Mouse (Mus musculus): Measurements from ENCODE around the gene Tnfsf15. TPM values are rescaled to one million over a fixed set of nuclear protein-coding genes. Genes with fewer than 3 reads are reported as not detected.

The Tnfsf15 gene
- polyA plus RNA-seq, 1 experiment: 0.06 TPM

DNA sequence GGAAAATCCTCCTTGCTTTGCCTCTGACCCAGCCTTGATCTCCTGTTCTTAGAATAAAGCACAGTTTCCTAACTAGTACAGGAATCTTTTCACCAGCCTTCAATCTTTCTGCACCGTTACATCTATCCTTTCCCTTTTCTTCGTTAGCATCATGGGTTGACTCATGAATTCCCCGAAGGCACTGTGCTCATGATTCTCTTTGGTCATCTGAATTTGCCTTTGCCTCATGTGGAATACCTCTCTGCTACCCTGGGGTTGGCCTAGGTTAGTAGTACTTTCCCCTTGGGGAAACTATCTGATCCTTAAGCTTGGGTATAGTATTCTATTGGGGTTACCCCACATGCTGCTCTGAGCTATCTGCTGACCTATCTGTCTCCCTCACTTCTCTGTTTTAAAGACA lies 15.0 kb upstream of the Tnfsf15 start:
- TF ChIP-seq FOSL1 (IDR thresholded peaks at IDR 0.05; ENCODE audit: insufficient read depth, low read length, poor library complexity, severe bottlenecking) (no peak), MYOD1 (IDR thresholded peaks at IDR 0.05; ENCODE audit: control insufficient read depth, insufficient read length, low read depth) (no peak), MAX (IDR thresholded peaks at IDR 0.05) (no peak), MYOG (IDR thresholded peaks at IDR 0.05; ENCODE audit: control insufficient read depth, extremely low read depth, insufficient read length) (no peak), CTCF (IDR thresholded peaks at IDR 0.05; ENCODE audit: control insufficient read depth, insufficient read depth, insufficient read length) (no peak), USF1 (IDR thresholded peaks at IDR 0.05; ENCODE audit: low read depth) (no peak), CEBPB (IDR thresholded peaks at IDR 0.05; ENCODE audit: low read depth) (no peak)

DNA sequence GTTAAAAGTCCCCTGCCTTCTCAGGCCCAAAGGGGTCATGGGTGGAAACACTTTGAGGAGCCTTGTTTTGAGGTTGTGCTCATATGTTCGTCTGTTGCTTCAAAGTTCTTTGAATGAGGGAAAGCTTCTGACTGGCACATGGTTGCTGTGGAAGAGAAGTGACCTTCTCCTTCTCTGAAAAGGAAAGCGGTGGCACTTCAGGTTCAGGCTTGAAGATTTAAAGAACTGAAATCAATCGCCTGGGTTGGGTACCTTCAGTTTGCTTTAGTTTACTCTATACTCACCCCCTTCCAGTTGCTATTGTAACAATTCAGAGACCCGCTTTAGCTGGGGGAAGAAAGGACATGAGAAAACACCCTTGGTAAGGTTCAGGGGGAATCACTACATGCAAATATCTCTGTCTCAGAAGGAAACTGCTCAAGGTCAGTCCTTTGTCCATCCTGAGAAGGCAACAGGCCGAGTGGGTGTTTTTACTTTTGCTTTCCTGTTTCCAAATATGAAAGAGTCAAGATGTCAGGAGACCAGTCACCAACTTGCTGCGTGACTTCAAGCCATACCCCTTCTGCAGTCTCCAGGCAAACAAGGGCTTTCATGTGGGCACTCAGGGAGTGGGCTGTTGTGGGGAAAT lies 12.7 kb upstream of the Tnfsf15 start:
- Histone ChIP-seq H3K79me2 (ENCODE audit: control insufficient read depth, insufficient read depth) (no peaks in the 10 kb centered on the region), H3K79me3 (ENCODE audit: low read depth) (no peaks in the 10 kb centered on the region), H3ac (ENCODE audit: control insufficient read depth, insufficient read length, low read depth) (no peak overlapping the region), H3K27me3 (ENCODE audit: control insufficient read depth, insufficient read depth, insufficient read length) (no peaks in the 10 kb centered on the region), H3K36me3 (ENCODE audit: control insufficient read depth, insufficient read depth) (no peaks in the 10 kb centered on the region), H3K4me3 (ENCODE audit: insufficient read depth, poor library complexity, severe bottlenecking) (no peak overlapping the region)
- TF ChIP-seq CTCF (IDR thresholded peaks at IDR 0.05; ENCODE audit: control insufficient read depth, insufficient read depth, insufficient read length) (no peak), MYOG (IDR thresholded peaks at IDR 0.05; ENCODE audit: control insufficient read depth, extremely low read depth, insufficient read length) (no peak), MYOD1 (IDR thresholded peaks at IDR 0.05; ENCODE audit: control insufficient read depth, insufficient read length, low read depth) (no peak), MAX (IDR thresholded peaks at IDR 0.05) (no peak)

More for the DNA sequence above, 15.0 kb upstream of the Tnfsf15 start:
- Histone ChIP-seq H3K4me3 (ENCODE audit: insufficient read depth, poor library complexity, severe bottlenecking) (no peak overlapping the region), H3K27me3 (ENCODE audit: control insufficient read depth, insufficient read depth, insufficient read length) (no peaks in the 10 kb centered on the region), H3K79me2 (ENCODE audit: control insufficient read depth, insufficient read depth) (no peaks in the 10 kb centered on the region), H3K36me3 (ENCODE audit: control insufficient read depth, insufficient read depth) (no peaks in the 10 kb centered on the region), H3K79me3 (ENCODE audit: low read depth) (no peaks in the 10 kb centered on the region), H3ac (ENCODE audit: control insufficient read depth, insufficient read length, low read depth) (no peak overlapping the region)

DNA sequence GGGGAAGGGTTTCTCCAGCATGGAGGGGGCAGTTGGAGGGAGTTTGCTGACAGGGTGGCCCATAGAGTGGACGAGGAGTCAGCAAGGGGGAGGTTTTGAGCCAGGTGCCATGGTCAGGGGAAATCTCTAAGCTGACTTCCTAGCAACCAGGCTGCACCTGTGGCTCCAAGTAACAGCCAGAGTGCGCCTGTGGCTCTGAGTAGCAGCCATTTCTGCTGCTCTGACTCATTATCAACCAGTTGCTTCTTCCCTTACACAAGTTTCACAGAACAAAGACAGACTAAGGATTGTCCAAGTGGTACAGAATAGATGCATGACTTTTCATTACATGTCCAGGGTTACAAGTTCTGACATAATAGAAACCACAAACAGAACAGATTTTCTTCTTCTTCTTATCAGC lies 11.2 kb upstream of the Tnfsf15 start:
- no peak overlapping the region for H3K4me3 ChIP-seq (ENCODE audit: insufficient read depth, poor library complexity, severe bottlenecking)
- H3K79me2 ChIP-seq (ENCODE audit: control insufficient read depth, insufficient read depth): no peaks in the 10 kb centered on the region
- no peaks in the 10 kb centered on the region for H3K79me3 ChIP-seq (ENCODE audit: low read depth)
- H3K27me3 ChIP-seq (ENCODE audit: control insufficient read depth, insufficient read depth, insufficient read length): no peaks in the 10 kb centered on the region
- no peak for TF ChIP-seq CTCF (IDR thresholded peaks at IDR 0.05; ENCODE audit: control insufficient read depth, insufficient read depth, insufficient read length)
- peak; percentile 82 for TF ChIP-seq MYOD1 (IDR thresholded peaks at IDR 0.05; ENCODE audit: control insufficient read depth, insufficient read length, low read depth)
- no peaks in the 10 kb centered on the region for H3K36me3 ChIP-seq (ENCODE audit: control insufficient read depth, insufficient read depth)
- H3ac ChIP-seq (ENCODE audit: control insufficient read depth, insufficient read length, low read depth): no peak overlapping the region

DNA sequence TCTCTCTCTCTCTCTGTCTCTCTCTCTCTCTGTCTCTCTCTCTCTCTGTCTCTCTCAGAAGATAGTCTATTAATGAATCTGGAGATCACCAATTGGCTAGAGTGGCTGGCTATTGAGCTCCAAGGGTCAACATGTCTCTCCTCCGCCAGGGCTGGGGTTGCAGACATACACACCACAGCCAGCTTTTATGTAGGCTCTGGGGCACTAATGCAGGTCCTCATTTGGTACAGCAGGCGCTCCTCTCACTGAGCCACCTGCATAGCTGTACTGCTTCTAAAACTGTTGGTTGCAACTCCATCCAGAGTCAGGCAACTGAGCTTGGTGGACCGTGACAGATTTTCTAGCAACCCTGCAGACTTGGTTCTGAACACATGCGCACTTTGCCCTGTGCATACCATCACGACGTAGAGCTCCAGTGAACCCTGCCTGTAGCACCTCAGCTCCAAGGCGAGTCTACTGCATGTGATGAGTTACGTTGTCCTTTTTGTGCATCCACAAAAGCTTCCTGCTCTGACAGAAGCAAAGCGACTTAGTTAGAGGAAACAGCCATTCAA lies 9.6 kb upstream of the Tnfsf15 start:
- Histone ChIP-seq H3K36me3 (ENCODE audit: control insufficient read depth, insufficient read depth) (no peaks in the 10 kb centered on the region), H3K27me3 (ENCODE audit: control insufficient read depth, insufficient read depth, insufficient read length) (no peaks in the 10 kb centered on the region), H3K4me3 (ENCODE audit: insufficient read depth, poor library complexity, severe bottlenecking) (no peak overlapping the region), H3K79me3 (ENCODE audit: low read depth) (no peaks in the 10 kb centered on the region), H3ac (ENCODE audit: control insufficient read depth, insufficient read length, low read depth) (no peak overlapping the region), H3K79me2 (ENCODE audit: control insufficient read depth, insufficient read depth) (no peaks in the 10 kb centered on the region)
- no peak for TF ChIP-seq CTCF (IDR thresholded peaks at IDR 0.05; ENCODE audit: control insufficient read depth, insufficient read depth, insufficient read length)

DNA sequence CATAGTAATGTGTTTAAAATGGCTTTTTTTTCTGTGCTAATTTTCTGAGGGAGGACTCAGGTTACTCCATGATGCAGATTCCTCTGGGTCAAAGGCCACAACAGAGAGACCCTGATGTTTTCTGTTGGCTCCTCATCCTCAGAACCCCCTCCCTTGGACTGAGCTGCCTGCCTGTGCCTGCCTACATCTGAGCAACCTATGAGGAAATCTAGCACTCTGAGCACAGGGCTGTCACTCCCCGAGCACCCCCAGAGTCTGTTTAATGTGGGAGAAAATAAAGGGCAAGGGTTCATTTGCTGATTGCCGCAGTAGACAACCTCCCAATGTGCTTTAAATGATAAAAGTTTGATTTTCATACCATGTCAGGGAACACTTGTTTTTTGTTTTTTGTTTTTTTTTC lies 8.9 kb upstream of the Tnfsf15 start:
- Histone ChIP-seq H3ac (ENCODE audit: control insufficient read depth, insufficient read length, low read depth) (no peak overlapping the region), H3K4me3 (ENCODE audit: insufficient read depth, poor library complexity, severe bottlenecking) (no peak overlapping the region), H3K27me3 (ENCODE audit: control insufficient read depth, insufficient read depth, insufficient read length) (no peaks in the 10 kb centered on the region), H3K79me3 (ENCODE audit: low read depth) (no peaks in the 10 kb centered on the region), H3K79me2 (ENCODE audit: control insufficient read depth, insufficient read depth) (no peaks in the 10 kb centered on the region), H3K36me3 (ENCODE audit: control insufficient read depth, insufficient read depth) (no peaks in the 10 kb centered on the region)
- TF ChIP-seq CEBPB (IDR thresholded peaks at IDR 0.05; ENCODE audit: low read depth) (no peak), MYOG (IDR thresholded peaks at IDR 0.05; ENCODE audit: control insufficient read depth, extremely low read depth, insufficient read length) (no peak), CTCF (IDR thresholded peaks at IDR 0.05; ENCODE audit: control insufficient read depth, insufficient read depth, insufficient read length) (no peak), USF1 (IDR thresholded peaks at IDR 0.05; ENCODE audit: low read depth) (no peak), FOSL1 (IDR thresholded peaks at IDR 0.05; ENCODE audit: insufficient read depth, low read length, poor library complexity, severe bottlenecking) (no peak), MYOD1 (IDR thresholded peaks at IDR 0.05; ENCODE audit: control insufficient read depth, insufficient read length, low read depth) (no peak), MAX (IDR thresholded peaks at IDR 0.05) (no peak)

DNA sequence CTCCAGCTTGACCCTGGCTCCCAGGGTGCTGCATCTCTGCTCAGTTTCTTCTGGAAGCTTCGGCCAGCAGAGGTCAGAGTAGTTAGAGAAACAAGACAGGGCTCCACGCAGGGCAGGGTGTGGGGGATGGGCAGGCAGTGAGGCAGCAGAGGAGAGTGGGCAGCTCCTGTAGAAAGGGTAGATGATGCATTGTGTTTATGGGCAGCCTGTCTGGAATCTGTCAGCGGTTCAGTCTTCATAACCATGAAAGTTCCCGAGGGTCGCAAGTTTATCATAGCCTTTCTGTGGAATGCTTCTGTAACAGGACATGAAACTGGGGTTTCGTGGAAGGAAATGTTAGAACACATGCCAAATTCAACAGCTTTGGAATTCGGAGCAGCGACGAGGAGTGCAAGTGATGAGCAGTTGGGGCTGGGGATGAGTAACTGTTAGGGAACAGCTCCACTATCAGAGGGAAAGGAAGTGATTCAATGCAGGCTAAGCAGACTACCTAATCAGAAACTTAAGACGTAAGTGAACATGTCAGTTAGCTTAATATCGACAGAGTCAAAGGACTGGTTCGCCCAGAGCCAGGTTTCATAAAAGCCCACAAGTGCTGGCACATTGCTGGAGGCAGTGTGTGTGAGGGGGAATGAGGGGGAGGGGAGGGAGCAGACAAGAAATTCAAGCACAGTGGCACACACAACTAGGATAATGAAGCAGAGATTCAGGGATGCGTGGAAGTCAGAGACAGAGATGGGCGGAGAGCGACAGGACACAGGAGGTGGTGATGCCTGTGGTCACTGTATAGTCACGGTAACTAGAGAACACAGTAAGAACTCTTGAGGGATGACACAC lies 8.0 kb upstream of the Tnfsf15 start:
- Histone ChIP-seq H3K79me2 (ENCODE audit: control insufficient read depth, insufficient read depth) (no peaks in the 10 kb centered on the region), H3K27me3 (ENCODE audit: control insufficient read depth, insufficient read depth, insufficient read length) (no peaks in the 10 kb centered on the region), H3K79me3 (ENCODE audit: low read depth) (no peaks in the 10 kb centered on the region), H3ac (ENCODE audit: control insufficient read depth, insufficient read length, low read depth) (peak overlapping the region; percentile 46), H3K36me3 (ENCODE audit: control insufficient read depth, insufficient read depth) (no peaks in the 10 kb centered on the region), H3K4me3 (ENCODE audit: insufficient read depth, poor library complexity, severe bottlenecking) (no peak overlapping the region)
- TF ChIP-seq MYOD1 (IDR thresholded peaks at IDR 0.05; ENCODE audit: control insufficient read depth, insufficient read length, low read depth) (peak; percentile 48), MYOG (IDR thresholded peaks at IDR 0.05; ENCODE audit: control insufficient read depth, extremely low read depth, insufficient read length) (no peak), USF1 (IDR thresholded peaks at IDR 0.05; ENCODE audit: low read depth) (no peak), FOSL1 (IDR thresholded peaks at IDR 0.05; ENCODE audit: insufficient read depth, low read length, poor library complexity, severe bottlenecking) (no peak), CEBPB (IDR thresholded peaks at IDR 0.05; ENCODE audit: low read depth) (no peak), MAX (IDR thresholded peaks at IDR 0.05) (peak; percentile 21), CTCF (IDR thresholded peaks at IDR 0.05; ENCODE audit: control insufficient read depth, insufficient read depth, insufficient read length) (peak; percentile 67)
